Mouse (Mus musculus) c-Kit-positive CD71-positive TER-119-negative erythroid progenitor cells, embryonic 14.5 days (primary cell): ENCODE measurements around the gene Cnst.
A peak's percentile ranks its signal among the peaks of the same experiment; 100 is the strongest.
"Not testable (repeated sequence)": the region's sequence is repeated elsewhere in the genome, so short reads cannot be mapped to it uniquely, and the experiment has no call there.

Experiments
- DNase-seq: peaks from one replicate; pipeline ENCODE4 v3.0.0-alpha.2; 2013; ENCODE audit warnings: low read depth

Gene Cnst

GRCm38 (mm10) chr1:179645101-179645979 lies 99.2 kb downstream of the Cnst start:
- peak; percentile 70 for DNase-seq

DNA sequence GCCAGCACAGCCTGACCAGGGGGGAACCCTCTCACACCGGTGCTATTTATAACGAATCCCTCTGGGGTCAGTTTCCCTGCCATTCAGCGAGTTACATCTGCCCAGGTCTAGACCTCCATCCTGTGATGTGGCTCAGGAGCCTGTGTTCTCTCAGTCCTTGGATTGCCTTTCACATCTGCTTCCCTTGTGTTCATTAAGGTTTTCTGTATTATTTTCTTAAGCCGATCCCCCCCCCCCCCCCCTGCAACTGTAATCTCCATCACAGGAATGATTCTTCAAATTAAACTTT lies 99.8 kb downstream of the Cnst start:
- no peak for DNase-seq

DNA sequence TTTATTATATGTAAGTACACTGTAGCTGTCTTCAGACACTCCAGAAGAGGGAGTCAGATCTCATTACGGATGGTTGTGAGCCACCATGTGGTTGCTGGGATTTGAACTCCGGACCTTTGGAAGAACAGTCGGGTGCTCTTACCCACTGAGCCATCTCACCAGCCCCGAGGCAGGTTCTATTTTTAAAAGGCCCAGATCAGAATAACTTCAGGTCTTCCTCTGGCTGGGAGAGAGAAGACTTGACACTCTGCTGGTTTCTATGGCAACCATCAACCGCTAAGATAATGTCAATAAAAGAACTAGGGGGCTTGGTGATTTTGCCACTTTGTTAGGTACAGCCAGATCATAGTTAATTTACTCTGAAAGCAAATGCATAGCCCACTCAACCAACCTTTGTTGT lies 102.5 kb downstream of the Cnst start:
- not testable (repeated sequence) for DNase-seq

DNA sequence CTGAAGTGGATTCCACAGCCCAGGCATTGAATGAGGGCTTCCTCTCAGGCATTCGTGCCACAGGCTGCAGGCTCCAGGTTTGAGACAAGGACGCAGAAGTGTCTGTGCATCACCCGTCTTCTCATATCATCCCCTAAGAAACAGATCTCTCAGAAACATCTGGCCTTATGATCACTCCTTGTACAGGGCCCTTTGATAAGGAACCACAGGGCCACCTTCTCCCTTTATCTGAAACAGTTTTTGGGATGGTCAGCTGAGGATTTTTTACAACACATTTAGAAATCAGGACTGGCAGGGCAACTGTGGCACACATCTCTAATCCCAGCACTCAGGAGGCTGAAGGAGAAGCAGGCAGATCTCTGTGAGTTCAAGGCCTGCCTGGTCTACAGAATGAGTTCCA lies 103.2 kb downstream of the Cnst start:
- DNase-seq = no peak

GRCm38 (mm10) chr1:179650284-179650683 lies 104.1 kb downstream of the Cnst start:
- no peak for DNase-seq

DNA sequence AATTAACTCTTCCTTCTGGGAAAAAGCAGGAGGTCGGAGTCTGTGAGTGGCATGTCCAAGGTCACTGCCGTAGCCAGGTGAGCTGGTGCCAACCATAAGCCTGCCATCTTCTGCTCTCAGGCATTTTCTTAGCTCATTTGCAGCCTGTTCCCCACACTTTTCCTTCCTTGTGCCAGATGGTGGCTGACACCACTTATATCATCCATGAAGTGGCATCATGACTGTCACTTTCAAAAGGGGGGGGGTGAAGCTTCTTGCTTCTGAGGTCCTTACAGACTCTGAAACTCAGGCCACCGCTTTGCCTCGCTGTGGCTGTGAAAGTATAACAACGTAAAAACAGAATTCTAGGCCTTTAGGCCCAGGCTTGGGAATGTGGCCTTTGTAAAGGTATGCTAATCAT lies 105.1 kb downstream of the Cnst start:
- DNase-seq = no peak

DNA sequence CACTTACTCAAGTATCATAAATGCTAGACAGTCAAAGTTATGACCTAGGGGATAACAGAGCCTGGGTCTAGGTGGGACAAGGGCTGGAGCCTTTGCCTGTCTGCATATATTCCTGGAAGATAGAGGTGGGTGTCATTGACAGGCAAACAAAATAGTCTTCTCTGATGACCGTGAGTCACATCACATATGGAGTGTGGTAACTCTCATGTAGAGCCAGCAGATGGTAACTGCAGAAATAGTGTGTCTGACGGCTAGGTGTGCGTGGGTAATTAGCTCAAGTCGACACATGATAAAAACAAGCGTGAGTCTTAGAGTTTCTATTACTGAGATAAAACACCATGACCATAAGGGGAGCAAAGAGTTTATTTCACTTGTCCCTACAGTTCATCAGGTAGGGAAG lies 116.9 kb downstream of the Cnst start:
- no peak for DNase-seq

- no peak for DNase-seq
These were observed 118.2 kb downstream of the Cnst start for GRCm38 (mm10) chr1:179664309-179664930.

DNA sequence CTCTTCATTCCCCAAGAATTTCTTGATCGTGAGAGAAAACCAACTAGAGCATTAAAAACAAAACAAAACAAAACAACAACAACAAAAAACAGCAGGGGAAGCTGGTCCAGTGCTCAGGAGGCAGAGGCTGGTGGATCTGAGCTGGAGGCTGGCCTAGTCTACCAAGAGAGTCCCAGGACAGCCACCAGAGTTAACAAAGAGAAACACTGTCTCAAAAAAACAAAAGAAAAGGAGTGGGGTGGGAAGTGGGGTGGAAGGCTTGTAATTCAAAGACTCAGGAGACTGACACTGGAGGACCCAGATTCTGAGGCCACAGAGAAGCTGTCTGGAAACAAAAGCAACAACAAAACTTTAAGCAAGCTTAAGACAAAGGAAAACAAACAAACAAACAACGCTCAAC lies 120.8 kb downstream of the Cnst start:
- DNase-seq = no peak

DNA sequence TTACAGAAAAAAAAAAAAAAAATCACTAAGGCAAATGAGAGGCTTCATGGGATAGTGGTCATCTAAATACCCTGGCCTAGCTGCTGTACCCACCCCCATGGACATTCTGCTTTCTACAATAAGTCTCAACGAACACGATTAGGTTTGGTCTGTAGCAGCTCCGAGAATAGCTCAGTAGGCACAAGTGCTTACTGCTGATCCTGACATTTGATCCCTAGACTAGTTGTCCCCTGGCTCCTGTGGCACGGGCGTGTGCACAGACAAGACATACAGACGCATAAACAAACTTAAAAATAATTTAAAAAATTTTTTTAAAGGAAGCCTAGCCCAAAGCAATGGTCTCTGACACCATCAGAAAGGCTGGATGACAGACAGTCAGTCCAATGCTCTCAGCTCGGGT lies 121.3 kb downstream of the Cnst start:
- no peak for DNase-seq

- DNase-seq = peak; percentile 34
These were observed 122.0 kb downstream of the Cnst start, which contains the start of gene Sccpdh for GRCm38 (mm10) chr1:179668013-179668805. TSS of gene Sccpdh (plus strand) at chr1:179668210.

DNA sequence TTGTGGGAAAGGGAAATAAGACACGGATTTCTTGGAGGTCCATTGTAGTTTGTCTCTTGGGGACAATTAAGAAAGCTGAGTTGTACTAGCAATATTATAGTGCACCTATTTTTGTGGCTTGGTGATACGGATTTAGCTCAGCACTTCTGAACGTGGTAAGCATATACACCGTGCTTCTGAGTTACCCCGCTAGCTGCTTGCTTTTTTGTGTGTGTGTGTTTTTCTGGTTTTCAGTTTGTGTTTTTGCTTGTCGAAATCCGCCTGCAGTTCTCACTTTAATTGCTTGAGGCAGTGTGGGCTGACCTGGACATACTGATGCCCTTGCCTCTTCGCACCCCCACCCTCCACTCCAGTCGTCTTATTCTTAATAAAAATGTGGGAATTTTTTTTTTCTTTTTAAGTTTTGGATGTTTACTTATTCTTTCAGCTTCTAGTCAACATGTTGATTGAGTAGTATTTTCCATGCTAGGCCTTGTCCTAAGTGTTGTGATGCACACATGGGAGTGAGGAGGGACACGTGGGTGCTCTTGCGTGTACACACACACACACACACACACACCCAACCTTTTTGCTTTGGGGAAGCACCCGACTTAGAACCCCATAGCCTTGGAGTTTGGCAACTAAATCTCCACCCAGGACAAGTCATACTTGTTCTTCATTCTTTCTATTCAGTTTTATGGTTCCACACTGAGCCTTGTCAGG lies 122.8 kb downstream of the Cnst start:
- DNase-seq = no peak

DNA sequence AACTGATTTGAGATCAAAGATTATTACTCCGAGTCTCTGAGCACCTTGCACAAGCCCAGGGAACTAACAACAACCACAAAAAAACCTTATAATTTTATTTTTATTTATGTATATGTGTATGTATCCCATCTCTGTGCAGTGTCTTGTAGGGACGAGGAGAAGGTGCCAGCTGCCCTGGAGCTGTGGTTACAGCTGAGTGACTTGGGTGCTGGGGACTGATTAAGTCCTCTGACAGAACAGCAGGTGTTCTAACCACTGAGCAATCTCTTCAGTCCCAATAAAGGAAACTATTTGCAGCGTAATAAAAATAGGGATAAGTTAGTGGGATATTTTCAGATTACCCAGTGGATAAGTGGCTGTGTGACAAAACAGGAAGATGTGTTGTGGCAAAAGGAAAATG lies 128.2 kb downstream of the Cnst start:
- DNase-seq = no peak

- no peak for DNase-seq
These were observed 130.9 kb downstream of the Cnst start for GRCm38 (mm10) chr1:179677031-179677430.
